In the genomic region with DNA sequence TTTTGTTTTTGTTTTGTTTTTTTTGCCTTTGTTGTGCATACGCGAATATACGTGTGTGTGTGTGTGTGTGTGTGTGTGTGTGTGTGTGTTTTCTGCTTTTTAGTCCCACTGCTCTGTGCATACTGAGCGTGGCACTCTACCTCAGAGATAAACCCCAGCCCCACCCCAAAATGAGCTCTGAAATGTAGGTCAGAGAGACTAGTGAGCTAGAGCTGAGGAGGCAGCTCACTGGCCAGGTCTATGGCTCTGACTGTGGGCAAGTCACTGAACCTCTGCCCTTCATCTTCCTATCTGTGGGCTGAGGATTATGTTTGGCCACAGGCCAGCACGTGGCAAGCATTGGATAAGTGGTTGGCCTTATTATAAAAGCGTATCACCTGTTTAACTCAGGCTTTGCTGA, we compare ENCODE assay signal across 7 mouse cellular contexts. TPM values are rescaled to one million over a fixed set of nuclear protein-coding genes. Genes with fewer than 3 reads are reported as not detected.
DNase-seq lines count a peak whose midpoint lies in the region; ATAC-seq and TF ChIP-seq lines count a peak whose summit lies in the region.

No protein-coding gene starts in this region.

- no peak for DNase-seq in neural tube, embryonic 11.5 days (ENCODE audit: low spot score)
- DNase-seq in neural tube, embryonic 10.5 days (ENCODE audit: extremely low spot score, low spot score), result no peak
- DNase-seq in cerebellum, postnatal 36 days, result peak; percentile 27 to 37
- peak; percentile 55 for DNase-seq in thymus, postnatal 4 days
- no peak for DNase-seq in T-cell, adult 2 months (ENCODE audit: low spot score)

- H3K4me1 ChIP-seq in neural tube, embryonic 11.5 days (ENCODE audit: control insufficient read depth, insufficient read depth, low read length), result peaks cover 12% of the 10 kb centered on the region; the same call in 1 of the 2 replicates
- H3K4me1 ChIP-seq in intestine, postnatal 0 days (replicated peaks; ENCODE audit: control insufficient read depth, insufficient read depth, low read length), result peaks cover 2% of the 10 kb centered on the region; the same call in 1 of the 2 replicates

- H3K36me3 ChIP-seq in neural tube, embryonic 11.5 days (ENCODE audit: control insufficient read depth, insufficient read depth, low read length), result no peaks in the 10 kb centered on the region
- H3K36me3 ChIP-seq in intestine, postnatal 0 days (ENCODE audit: control insufficient read depth, insufficient read depth), result no peaks in the 10 kb centered on the region; the same call in 1 of the 2 replicates

- H3K9me3 ChIP-seq in neural tube, embryonic 11.5 days (ENCODE audit: control insufficient read depth, low read length), result no peaks in the 10 kb centered on the region
- no peaks in the 10 kb centered on the region for H3K9me3 ChIP-seq in intestine, postnatal 0 days (ENCODE audit: control insufficient read depth)

- no peak overlapping the region for H3K9ac ChIP-seq in neural tube, embryonic 11.5 days (ENCODE audit: low read length)
- H3K9ac ChIP-seq in intestine, postnatal 0 days (ENCODE audit: low read depth, low read length), result no peak overlapping the region

- WGBS in neural tube, embryonic 11.5 days, result 71% methylated on average over 6 of the region's 6 CpGs
- WGBS in intestine, postnatal 0 days, result 48% methylated on average over 6 of the region's 6 CpGs

- no peaks in the 10 kb centered on the region for H3K27me3 ChIP-seq in neural tube, embryonic 11.5 days (ENCODE audit: control insufficient read depth, insufficient read depth, low read length)
- no peaks in the 10 kb centered on the region for H3K27me3 ChIP-seq in intestine, postnatal 0 days (replicated peaks; ENCODE audit: control insufficient read depth, insufficient read depth, low read length)

- H3K27ac ChIP-seq in neural tube, embryonic 11.5 days (ENCODE audit: low read depth, low read length), result no peak overlapping the region
- H3K27ac ChIP-seq in intestine, postnatal 0 days (ENCODE audit: low read depth, low read length), result no peak overlapping the region

- no peak for TF ChIP-seq CTCF in intestine, postnatal 0 days (IDR thresholded peaks at IDR 0.05; ENCODE audit: low read depth)

- H3K4me2 ChIP-seq in neural tube, embryonic 11.5 days (ENCODE audit: low read depth), result peak overlapping the region; percentile 50; the same call in 1 of the 2 replicates
- H3K4me2 ChIP-seq in intestine, postnatal 0 days (replicated peaks; ENCODE audit: low read depth), result peak overlapping the region; percentile 71

- ATAC-seq in neural tube, embryonic 11.5 days (ENCODE audit: insufficient read depth, low FRiP score, low TSS enrichment), result no peak
- ATAC-seq in intestine, postnatal 0 days, result peak; percentile 15; the same call in 1 of the 2 replicates
- peak; percentile 84 for ATAC-seq in megakaryocyte-erythroid progenitor cell, adult 5-6 weeks (replicated peaks; ENCODE audit: low FRiP score, low TSS enrichment, poor library complexity, severe bottlenecking)

- peak overlapping the region; percentile 88; the same call in 1 of the 2 replicates for H3K4me3 ChIP-seq in neural tube, embryonic 11.5 days (ENCODE audit: low read depth, low read length)
- no peak overlapping the region for H3K4me3 ChIP-seq in intestine, postnatal 0 days (ENCODE audit: low read depth, low read length)

RNA-seq across cellular contexts. Expression of a gene that starts 1.4 kb away (rescaled TPM):
- 51.9 and 54.3 TPM in 2 replicates for polyA plus RNA-seq in neural tube, embryonic 11.5 days (2014; fragmentation: Nextera tagmentation; extraction: Ambion mirVana)
- 26.1 and 26.5 TPM in 2 replicates for polyA plus RNA-seq in intestine, postnatal 0 days (2015; fragmentation: Nextera tagmentation; extraction: Ambion mirVana)
- 21.4 and 22.3 TPM in 2 replicates for total RNA-seq in megakaryocyte-erythroid progenitor cell, adult 5-6 weeks (2014; fragmentation: Nextera tagmentation)
- 18.1 and 40.3 TPM in 2 replicates for total RNA-seq in megakaryocyte-erythroid progenitor cell, adult 5-6 weeks (2017)

RNA-seq across cellular contexts. Expression of a gene that starts 1.6 kb away (rescaled TPM):
- 0.12 and 0.19 TPM in 2 replicates for polyA plus RNA-seq in neural tube, embryonic 11.5 days (2014; fragmentation: Nextera tagmentation; extraction: Ambion mirVana)
- polyA plus RNA-seq in intestine, postnatal 0 days (2015; fragmentation: Nextera tagmentation; extraction: Ambion mirVana), result 0.04 TPM in 1 of 2 replicates, not detected in the other
- total RNA-seq in megakaryocyte-erythroid progenitor cell, adult 5-6 weeks (2014; fragmentation: Nextera tagmentation), result 0.07 TPM in 1 of 2 replicates, not detected in the other
- total RNA-seq in megakaryocyte-erythroid progenitor cell, adult 5-6 weeks (2017), result not detected in 2 replicates

Comparison
In these comparisons a context has a peak if more than half of its experiments do, and no peak if none do; other contexts are left out.
1. DNase-seq: peak in cerebellum, postnatal 36 days (2 of 2) and thymus, postnatal 4 days (single experiment); none in neural tube, embryonic 11.5 days (single experiment), neural tube, embryonic 10.5 days (single experiment) and T-cell, adult 2 months (single experiment).